Mouse (Mus musculus): ENCODE measurements at regions not wholly inside any gene's neighbourhood (a gene's known extent, or its start where the extent isn't known, plus 50 kb on each side); places are given as distances from the start of the nearest gene placed in this dataset.

- DNase-seq (ENCODE audit: low spot score) = no peak
These were observed 161.5 kb upstream of the Mbnl1 start for GRCm38 (mm10) chr3:60311178-60311577.

- DNase-seq (ENCODE audit: low spot score) = no peak
These were observed 152.3 kb upstream of the Mbnl1 start for GRCm38 (mm10) chr3:60320213-60320936.

GRCm38 (mm10) chr3:60323514-60323913 is 149.1 kb upstream of the Mbnl1 start:
- DNase-seq (ENCODE audit: low spot score) = no peak

GRCm38 (mm10) chr3:60324416-60324815 is 148.2 kb upstream of the Mbnl1 start:
- no peak for DNase-seq (ENCODE audit: low spot score)

GRCm38 (mm10) chr3:60324969-60325368 is 147.7 kb upstream of the Mbnl1 start:
- DNase-seq (ENCODE audit: low spot score) = no peak

- DNase-seq (ENCODE audit: low spot score) = no peak
These were observed 140.2 kb upstream of the Mbnl1 start for GRCm38 (mm10) chr3:60332460-60332859.

GRCm38 (mm10) chr3:60333669-60334068 is 139.0 kb upstream of the Mbnl1 start:
- DNase-seq (ENCODE audit: low spot score) = no peak

- DNase-seq (ENCODE audit: low spot score) = no peak
These were observed 138.5 kb upstream of the Mbnl1 start for GRCm38 (mm10) chr3:60334133-60334532.

GRCm38 (mm10) chr3:60346390-60346789 is 126.2 kb upstream of the Mbnl1 start:
- DNase-seq (ENCODE audit: low spot score) = no peak

- DNase-seq (ENCODE audit: low spot score) = no peak
These were observed 125.6 kb upstream of the Mbnl1 start for GRCm38 (mm10) chr3:60347049-60347448.

- no peak for DNase-seq (ENCODE audit: low spot score)
These were observed 101.3 kb upstream of the Mbnl1 start for GRCm38 (mm10) chr3:60371176-60371965.

GRCm38 (mm10) chr3:60373662-60374061 is 99.0 kb upstream of the Mbnl1 start:
- no peak for DNase-seq (ENCODE audit: low spot score)

GRCm38 (mm10) chr3:60388593-60388992 is 84.0 kb upstream of the Mbnl1 start:
- DNase-seq (ENCODE audit: low spot score) = no peak

GRCm38 (mm10) chr3:60389032-60389431 is 83.6 kb upstream of the Mbnl1 start:
- no peak for DNase-seq (ENCODE audit: low spot score)

- DNase-seq (ENCODE audit: low spot score) = no peak
These were observed 77.3 kb upstream of the Mbnl1 start for GRCm38 (mm10) chr3:60395299-60395698.

- no peak for DNase-seq (ENCODE audit: low spot score)
These were observed 75.7 kb upstream of the Mbnl1 start for GRCm38 (mm10) chr3:60396971-60397370.

GRCm38 (mm10) chr3:60398796-60399195 is 73.8 kb upstream of the Mbnl1 start:
- DNase-seq (ENCODE audit: low spot score) = no peak

- DNase-seq (ENCODE audit: low spot score) = no peak
These were observed 70.3 kb upstream of the Mbnl1 start for GRCm38 (mm10) chr3:60402251-60402830.

- DNase-seq (ENCODE audit: low spot score) = no peak
These were observed 65.2 kb upstream of the Mbnl1 start for GRCm38 (mm10) chr3:60407426-60407825.

GRCm38 (mm10) chr3:60407906-60408305 is 64.7 kb upstream of the Mbnl1 start:
- DNase-seq (ENCODE audit: low spot score) = no peak

GRCm38 (mm10) chr3:60408553-60409282 is 63.9 kb upstream of the Mbnl1 start:
- peak; percentile 3 for DNase-seq (ENCODE audit: low spot score)

- DNase-seq (ENCODE audit: low spot score) = no peak
These were observed 63.4 kb upstream of the Mbnl1 start for GRCm38 (mm10) chr3:60409283-60409633.

GRCm38 (mm10) chr3:60411746-60412145 is 60.9 kb upstream of the Mbnl1 start:
- DNase-seq (ENCODE audit: low spot score) = no peak

All from layer of hippocampus, adult 9-10 months (tissue).